Mouse (Mus musculus) R1 (cell line): ENCODE measurements around the gene Trim68.
"Not testable (repeated sequence)": the region's sequence is repeated elsewhere in the genome, so short reads cannot be mapped to it uniquely, and the experiment has no call there.

ENCODE experiments used
- DNase-seq: peaks from one replicate; pipeline ENCODE4 v3.0.0-alpha.2; 2018; ENCODE audit warnings: low read depth, low spot score

Trim68 gene

GRCm38 (mm10) chr7:102686944-102687501, at the start of gene Trim68:
Trim68 (minus strand) TSS chr7:102687327.
- DNase-seq = peak; percentile 90

- no peak for DNase-seq
Measured at GRCm38 (mm10) chr7:102733793-102734192, 46.7 kb upstream of the Trim68 start.

- no peak for DNase-seq
Measured at GRCm38 (mm10) chr7:102727391-102727790, 40.3 kb upstream of the Trim68 start, which contains the start of gene Olfr559. Olfr559 (minus strand) TSS chr7:102727491.

GRCm38 (mm10) chr7:102718970-102719369, 31.8 kb upstream of the Trim68 start, which contains the start of gene Olfr33:
Olfr33 (minus strand) TSS chr7:102719070.
- DNase-seq = no peak

- DNase-seq = no peak
Measured at GRCm38 (mm10) chr7:102701915-102702314, 14.8 kb upstream of the Trim68 start, which contains the start of gene Olfr558. Olfr558 (plus strand) TSS chr7:102702215.

- DNase-seq = no peak
Measured at GRCm38 (mm10) chr7:102698461-102698860, 11.3 kb upstream of the Trim68 start.

GRCm38 (mm10) chr7:102695358-102696125, 8.4 kb upstream of the Trim68 start, which contains the start of gene Olfr557:
Olfr557 (plus strand) TSS chr7:102695910.
- peak; percentile 59 for DNase-seq

GRCm38 (mm10) chr7:102681916-102682315, 5.2 kb downstream of the Trim68 start:
- no peak for DNase-seq

- no peak for DNase-seq
Measured at GRCm38 (mm10) chr7:102676225-102676624, 10.9 kb downstream of the Trim68 start.

- no peak for DNase-seq
Measured at GRCm38 (mm10) chr7:102665378-102665777, 21.7 kb downstream of the Trim68 start.

- DNase-seq = no peak
Measured at GRCm38 (mm10) chr7:102664599-102664998, 22.5 kb downstream of the Trim68 start, which contains the start of gene Olfr556. Olfr556 (plus strand) TSS chr7:102664899.

GRCm38 (mm10) chr7:102658523-102658922, 28.6 kb downstream of the Trim68 start, which contains the start of gene Olfr555:
Olfr555 (plus strand) TSS chr7:102658823.
- DNase-seq = no peak

- not testable (repeated sequence) for DNase-seq
Measured at GRCm38 (mm10) chr7:102644945-102645344, 42.2 kb downstream of the Trim68 start.

- no peak for DNase-seq
Measured at GRCm38 (mm10) chr7:102638132-102638531, 49.0 kb downstream of the Trim68 start, which contains the start of gene Olfr554. Olfr554 (plus strand) TSS chr7:102638432.

GRCm38 (mm10) chr7:102636665-102637064, 50.5 kb downstream of the Trim68 start:
- peak; percentile 20 for DNase-seq
